Mouse (Mus musculus): ENCODE data around the gene Oscar. TPM values are rescaled to one million over a fixed set of nuclear protein-coding genes. Genes with fewer than 3 reads are reported as not detected.

Gene Oscar
- total RNA-seq (2023), result not detected

GRCm38 (mm10) chr7:3616057-3616388 lies at the start of gene Oscar:
Gene Oscar (minus strand): TSS chr7:3616157.

DNA sequence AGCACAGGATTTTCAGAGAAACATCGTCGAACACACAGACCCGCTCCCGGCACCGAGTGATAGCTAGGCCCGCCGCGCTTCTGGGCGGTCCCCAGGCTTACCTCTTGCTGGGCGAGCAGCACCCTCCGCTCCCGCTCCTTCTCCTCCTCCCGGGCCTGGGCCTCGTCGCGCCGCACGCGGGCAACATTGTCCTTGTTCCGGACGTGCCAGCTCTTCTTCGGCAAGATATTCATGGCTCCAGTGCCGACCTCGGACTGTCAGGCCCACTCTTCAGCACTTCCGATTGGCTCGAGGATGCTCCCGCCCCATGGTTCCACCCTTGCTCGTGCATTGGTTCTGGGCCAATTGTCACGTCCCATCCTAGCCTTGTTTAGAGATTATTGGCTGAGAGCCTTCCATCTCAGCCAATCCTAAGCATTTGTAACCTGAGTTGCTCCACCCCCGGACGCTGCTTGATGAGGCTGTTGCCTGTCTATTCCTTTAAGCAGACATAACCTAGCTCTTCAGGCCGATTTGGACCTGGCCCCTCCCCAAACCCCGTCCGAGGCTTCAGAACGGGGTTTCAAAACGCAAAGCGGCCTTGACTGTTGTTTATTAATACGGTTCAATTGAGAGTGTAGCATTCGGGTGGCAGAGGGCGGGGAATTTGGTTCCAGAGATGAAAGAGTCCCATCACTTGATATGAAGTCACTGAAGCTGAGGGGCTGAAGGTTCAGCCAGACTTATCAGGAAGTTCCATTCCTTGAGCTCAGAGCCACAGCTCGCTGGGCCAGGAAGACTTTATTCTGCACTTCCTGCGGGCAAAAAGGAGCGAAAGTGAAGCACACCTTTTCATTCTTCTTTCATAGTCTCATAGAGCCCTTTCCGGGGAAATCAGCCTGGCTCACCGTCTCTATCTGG lies 49.5 kb upstream of the Oscar start, which contains the start of gene Leng1:
Leng1 (minus strand) TSS at position 626 of the 900 bp plus-strand sequence.

DNA sequence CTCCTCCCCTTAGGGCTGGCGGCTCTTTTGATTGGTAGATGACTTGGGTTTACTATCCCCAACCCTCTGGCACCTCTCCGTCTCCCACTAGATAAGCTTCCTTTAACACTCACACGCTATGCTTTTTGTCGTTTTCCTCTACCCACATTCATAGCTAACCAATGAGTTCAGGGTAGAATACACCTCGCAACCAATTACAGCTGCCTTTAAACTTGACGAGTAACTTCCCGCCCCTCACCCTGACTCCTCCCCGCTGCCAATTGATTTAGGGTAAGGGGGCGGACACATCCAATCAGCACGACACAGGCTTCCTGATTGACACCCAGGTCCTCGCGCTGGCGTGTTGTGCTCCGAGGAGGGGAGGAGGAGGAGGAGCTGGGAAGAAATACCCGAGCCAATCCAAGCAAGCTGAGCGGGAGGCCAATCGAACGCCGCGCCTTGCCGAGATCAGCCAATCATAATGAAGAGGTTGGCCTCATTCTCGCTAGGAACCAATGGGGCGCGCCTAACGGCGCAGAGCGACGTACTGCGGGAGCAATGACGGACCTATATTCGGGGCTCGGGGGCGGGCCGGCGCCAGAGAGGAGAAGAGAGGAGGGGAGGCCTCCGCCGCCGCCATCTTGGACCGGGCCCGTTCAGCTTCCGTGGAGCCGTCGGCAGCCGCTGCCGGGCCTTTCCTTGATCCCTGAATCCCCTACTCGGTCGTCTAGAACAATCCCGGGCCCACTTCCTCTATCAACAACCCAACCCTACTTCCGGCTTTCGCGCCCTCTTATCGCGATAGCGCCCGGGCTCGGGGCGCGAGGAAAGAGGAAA lies 28.9 kb upstream of the Oscar start, which contains the start of gene Cnot3:
Cnot3 (plus strand) TSS at position 597 of the 816 bp plus-strand sequence.

GRCm38 (mm10) chr7:3629543-3630477 lies 13.9 kb upstream of the Oscar start, which contains the start of the genes Tfpt and Prpf31:
Gene Tfpt (minus strand): TSS chr7:3629929.
Gene Prpf31 (plus strand): TSS chr7:3629985.

DNA sequence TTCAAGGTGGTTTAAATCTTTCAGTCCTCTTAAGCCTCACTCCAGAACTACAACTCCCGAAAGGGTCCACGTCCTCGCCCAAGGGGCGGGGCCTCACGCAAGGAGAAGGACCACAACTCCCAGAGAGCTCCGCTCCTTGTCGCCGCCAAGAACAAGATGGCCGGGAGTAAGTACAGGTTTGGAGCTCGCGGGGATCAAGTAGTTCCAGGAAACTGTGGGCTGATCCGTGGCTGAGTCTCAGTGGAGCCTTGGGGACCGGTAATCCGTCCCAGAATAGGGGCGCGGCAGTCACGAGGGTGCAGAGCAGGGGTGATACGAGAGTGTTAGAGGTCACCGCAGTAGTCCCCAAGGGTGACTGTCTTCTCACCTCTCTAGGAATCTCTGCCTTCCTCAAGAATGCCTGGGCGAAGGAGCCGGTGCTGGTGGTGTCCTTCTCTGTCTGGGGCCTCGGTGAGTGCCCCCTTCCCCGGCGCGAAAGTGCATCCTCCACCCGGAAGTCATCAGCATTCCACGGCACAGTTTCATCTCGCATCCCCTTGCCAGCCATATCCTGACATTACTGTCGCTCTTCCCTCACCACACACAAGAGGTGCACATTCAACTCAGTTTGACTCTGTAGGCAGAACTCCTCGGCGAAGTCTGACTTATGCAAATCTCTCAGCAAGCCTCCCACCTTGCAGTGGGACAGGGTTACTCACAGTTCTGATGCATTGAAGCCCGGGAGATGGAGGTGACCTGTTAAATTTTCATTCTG lies 1.5 kb upstream of the Oscar start, which contains the start of gene Ndufa3:
Ndufa3 (plus strand) TSS at position 132 of the 754 bp plus-strand sequence.

Other genes starting within 250 kb of the Oscar start
- gene Cacng8, start 225.5 kb downstream of the Oscar start, total RNA-seq (2023), result under 1 TPM in 1 of 2 experiments, not detected in 1; 0.24 TPM
- gene Cacng6, start 192.0 kb downstream of the Oscar start, total RNA-seq (2023), result not detected
- gene Tarm1, start 113.5 kb downstream of the Oscar start, total RNA-seq (2023), result 10 to 100 TPM; 36.3 to 56.9 TPM
- 100 to 1,000 TPM; 329 to 345 TPM for gene Ndufa3, start 1.2 kb upstream of the Oscar start, total RNA-seq (2023)
- gene Tfpt, start 13.8 kb upstream of the Oscar start, total RNA-seq (2023), result 10 to 100 TPM; 15.9 to 19.6 TPM
- 10 to 100 TPM; 24.8 to 28.5 TPM for gene Prpf31, start 13.8 kb upstream of the Oscar start, total RNA-seq (2023)
- gene Cnot3, start 29.1 kb upstream of the Oscar start, total RNA-seq (2023), result 10 to 100 TPM; 90.6 to 93.3 TPM
- 1 to 10 TPM; 5.3 to 6.4 TPM for gene Leng1, start 49.7 kb upstream of the Oscar start, total RNA-seq (2023)
- gene Tmc4, start 61.4 kb upstream of the Oscar start, total RNA-seq (2023), result 10 to 100 TPM; 27.7 to 33.0 TPM
- gene Tsen34, start 76.7 kb upstream of the Oscar start, total RNA-seq (2023), result 10 to 100 TPM; 40.3 to 41.9 TPM
- 100 to 1,000 TPM; 170 to 176 TPM for gene Mboat7, start 77.4 kb upstream of the Oscar start, total RNA-seq (2023)
- gene Rps9, start 87.8 kb upstream of the Oscar start, total RNA-seq (2023), result 1,000 to 10,000 TPM; 1,138 to 1,142 TPM
- 100 to 1,000 TPM; 301 to 340 TPM for gene Pirb, start 104.2 kb upstream of the Oscar start, total RNA-seq (2023)
- 10 to 100 TPM; 72.3 to 84.3 TPM for gene Gm15448, start 209.5 kb upstream of the Oscar start, total RNA-seq (2023)
- gene Pira2, start 228.9 kb upstream of the Oscar start, total RNA-seq (2023), result 10 to 100 TPM; 57.5 to 77.0 TPM